Mouse (Mus musculus): ENCODE results near the gene Tekt4.

DNA sequence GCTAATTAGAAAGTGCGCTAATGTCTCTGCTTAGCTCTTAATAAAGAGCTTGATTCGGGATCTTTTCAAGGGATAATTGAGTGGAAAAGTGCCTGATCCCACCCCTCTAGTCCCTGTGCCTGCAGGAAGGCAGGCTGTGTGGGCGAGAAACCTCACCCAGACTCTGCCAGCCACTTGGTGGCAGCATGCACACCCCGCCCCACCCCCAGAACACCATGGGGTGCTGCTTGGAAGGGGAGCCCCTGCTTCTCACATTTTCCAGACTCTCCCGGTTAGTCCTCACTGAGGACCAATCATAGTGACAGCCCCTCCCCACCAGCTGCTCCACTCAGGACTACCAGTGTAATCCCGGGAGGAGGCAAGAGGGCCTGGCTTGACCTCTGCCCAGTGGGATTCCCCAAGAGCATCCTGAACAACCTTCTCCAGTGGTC is 48.4 kb upstream of the Tekt4 start:
- TF ChIP-seq CTCF (IDR thresholded peaks at IDR 0.05; ENCODE audit: borderline replicate concordance, insufficient read depth, low read depth, low read length) = no peak
- TF ChIP-seq POLR2A (IDR thresholded peaks at IDR 0.05; ENCODE audit: borderline replicate concordance, insufficient read depth, low read length) = no peak

Data from cerebellum, adult 2 months (tissue).